Mouse (Mus musculus): ENCODE results near the gene Slc24a4. TPM values are rescaled to one million over a fixed set of nuclear protein-coding genes. Genes with fewer than 3 reads are reported as not detected.
"Not testable (repeated sequence)": the region's sequence is repeated elsewhere in the genome, so short reads cannot be mapped to it uniquely, and the experiment has no call there.

The Slc24a4 gene
- polyA plus RNA-seq, 1 experiment = 0.06 TPM

DNA sequence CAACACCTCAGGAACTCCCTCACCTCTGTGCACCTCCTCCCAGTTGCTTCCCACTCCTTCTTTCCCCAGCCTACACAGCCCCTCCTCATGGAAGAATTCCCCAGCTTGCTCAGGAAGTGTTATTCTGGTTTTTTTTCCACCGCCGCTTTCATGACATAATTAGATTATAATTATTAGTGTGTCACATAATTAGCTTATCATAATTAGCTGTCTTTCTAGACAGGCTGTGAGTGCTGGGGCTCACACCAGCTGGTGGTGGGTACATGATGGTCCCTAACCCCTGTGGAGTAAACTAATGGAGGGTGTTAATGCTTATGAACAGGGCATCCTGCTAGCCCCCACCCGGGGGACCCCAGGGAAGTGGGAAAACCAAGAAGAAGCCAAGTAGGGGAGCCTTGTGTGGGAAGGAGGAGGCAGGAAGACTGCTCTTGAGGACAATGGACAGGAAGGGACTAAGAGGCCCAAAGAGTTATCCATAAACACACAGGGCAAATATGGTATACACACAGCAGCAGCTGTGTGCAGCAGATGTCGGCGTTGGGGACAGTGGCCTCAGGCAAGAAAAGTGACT lies 38.2 kb downstream of the Slc24a4 start:
- no peak for DNase-seq (ENCODE audit: low spot score)

GRCm38 (mm10) chr12:102167302-102167701 lies 38.8 kb downstream of the Slc24a4 start:
- no peak for DNase-seq (ENCODE audit: low spot score)

DNA sequence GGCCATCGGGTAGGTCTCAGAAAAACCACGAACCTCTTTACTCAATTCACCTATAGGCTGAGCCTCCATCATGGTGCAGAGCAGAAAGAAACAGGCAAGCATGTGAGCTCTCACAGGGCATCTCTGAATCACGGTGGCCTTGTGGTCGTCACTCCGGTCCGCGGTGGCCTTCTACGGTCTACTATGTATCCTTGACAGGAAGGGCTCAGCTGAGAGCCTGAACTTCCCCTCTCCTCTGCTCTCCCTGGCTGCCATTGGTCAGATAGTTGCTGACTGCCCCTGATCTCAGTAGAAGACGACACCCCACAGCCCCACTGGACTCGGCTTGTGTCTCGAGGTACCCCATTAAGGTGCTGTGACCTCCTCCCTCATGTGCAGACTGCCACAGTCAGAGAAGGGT lies 44.2 kb downstream of the Slc24a4 start:
- DNase-seq (ENCODE audit: low spot score) = no peak

DNA sequence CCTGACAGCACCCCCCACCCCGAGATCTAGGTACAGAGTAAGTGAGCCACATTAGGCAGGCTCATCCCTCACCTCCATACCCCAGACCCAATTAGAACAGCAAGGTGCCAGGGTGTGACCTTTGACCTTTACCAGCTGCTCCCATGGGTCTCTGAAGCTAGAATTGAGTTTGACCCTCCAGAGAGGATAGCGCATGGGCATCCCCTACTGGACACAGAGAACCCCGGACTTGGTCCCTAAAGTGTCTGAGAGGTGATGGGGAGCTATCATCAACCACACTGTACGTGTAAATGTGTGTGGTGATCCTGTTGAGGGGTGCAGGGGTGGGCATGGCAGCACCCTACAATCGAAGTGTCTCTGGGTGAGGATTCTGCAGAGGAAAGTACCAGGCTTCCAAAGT lies 44.8 kb downstream of the Slc24a4 start:
- no peak for DNase-seq (ENCODE audit: low spot score)

- DNase-seq (ENCODE audit: low spot score) = no peak
Measured at GRCm38 (mm10) chr12:102180371-102181074, 52.0 kb downstream of the Slc24a4 start.

DNA sequence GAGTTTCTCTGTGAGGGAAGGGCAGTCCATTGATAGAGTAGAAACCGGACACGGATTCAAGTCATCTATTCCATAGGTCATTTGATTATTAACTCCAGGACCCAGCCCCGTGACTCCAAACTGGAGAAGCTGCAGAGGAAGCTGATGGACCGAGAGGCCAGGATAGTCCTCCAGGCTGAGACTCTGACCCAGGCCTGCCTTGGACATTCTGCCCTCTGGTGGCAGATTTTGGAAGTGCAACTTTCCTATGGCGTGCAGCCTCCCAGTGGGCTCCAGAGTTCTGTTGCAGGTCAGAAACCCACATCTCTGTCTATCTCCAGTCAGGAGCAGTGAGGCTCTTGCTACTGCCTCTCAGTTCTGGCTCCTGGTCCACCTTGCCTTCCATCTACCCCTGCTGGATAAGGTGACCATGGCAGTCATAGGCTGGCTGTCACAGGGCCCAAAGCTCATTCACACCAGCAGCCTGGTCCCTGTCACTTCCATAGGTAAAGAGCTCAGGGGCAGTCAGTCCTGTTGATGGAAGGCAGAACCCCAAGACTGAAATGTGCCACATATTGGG lies 53.3 kb downstream of the Slc24a4 start:
- DNase-seq (ENCODE audit: low spot score) = peak; percentile 25

DNA sequence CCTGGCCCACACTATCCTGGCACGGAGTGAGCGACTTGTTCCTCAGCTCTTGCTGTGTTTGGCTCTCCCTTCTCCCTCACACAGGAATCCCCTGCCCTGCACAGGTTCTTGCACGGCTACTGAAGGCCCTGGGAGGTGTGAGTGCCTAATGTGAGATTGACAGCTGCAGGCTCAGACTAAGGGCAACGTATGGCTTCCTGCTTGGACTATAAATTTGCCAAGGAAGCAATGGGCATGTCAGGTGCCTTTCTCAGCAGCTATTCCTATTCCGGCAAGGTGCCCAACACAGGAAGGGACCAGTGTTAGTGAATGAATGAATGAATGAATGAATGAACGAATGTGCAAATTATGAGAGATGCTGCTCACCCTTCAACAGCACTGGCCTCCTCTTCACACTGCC lies 54.1 kb downstream of the Slc24a4 start:
- no peak for DNase-seq (ENCODE audit: low spot score)

DNA sequence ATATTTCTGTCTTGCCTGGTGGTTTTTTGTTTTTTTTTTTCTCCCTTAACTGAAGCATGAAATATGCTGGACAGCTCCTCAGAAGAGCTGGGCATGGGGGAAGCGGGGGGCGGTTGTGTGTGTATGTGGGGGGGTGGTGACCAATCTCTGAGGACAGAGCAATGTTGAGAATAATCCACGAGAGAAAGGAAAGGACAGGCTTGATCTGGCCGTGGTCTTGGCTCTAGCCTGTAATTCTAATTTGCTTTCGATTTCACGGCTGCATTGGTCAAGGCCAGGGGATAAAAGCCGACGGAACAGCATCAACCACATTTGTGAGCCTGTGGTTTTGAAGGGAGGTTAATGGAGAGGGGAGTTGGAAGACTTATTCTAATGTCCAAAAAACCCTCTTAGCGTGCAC lies 54.7 kb downstream of the Slc24a4 start:
- DNase-seq (ENCODE audit: low spot score) = no peak

- no peak for DNase-seq (ENCODE audit: low spot score)
Measured at GRCm38 (mm10) chr12:102190820-102191219, 62.3 kb downstream of the Slc24a4 start.

DNA sequence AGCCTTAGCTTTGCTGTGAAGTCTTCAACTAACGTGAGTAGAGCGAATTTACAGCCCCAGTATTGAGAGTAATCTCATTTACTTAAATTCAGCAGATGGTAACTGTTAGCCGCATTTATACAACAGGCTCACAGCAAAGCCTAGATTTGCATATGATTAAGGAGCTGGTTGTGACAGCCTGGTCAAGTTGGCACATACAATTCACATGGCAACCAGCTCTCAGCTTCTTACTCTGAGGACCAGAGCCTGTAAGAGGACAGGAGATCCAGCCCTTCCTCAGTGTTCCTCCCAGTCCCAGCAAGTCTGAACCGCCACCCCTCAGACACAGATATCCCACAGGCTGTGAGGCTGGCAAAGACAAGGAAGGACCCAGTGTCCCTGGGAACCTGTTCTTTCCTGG lies 73.0 kb downstream of the Slc24a4 start:
- no peak for DNase-seq (ENCODE audit: low spot score)

GRCm38 (mm10) chr12:102202901-102203300 lies 74.4 kb downstream of the Slc24a4 start:
- no peak for DNase-seq (ENCODE audit: low spot score)

- DNase-seq (ENCODE audit: low spot score) = no peak
Measured at GRCm38 (mm10) chr12:102206471-102206870, 77.9 kb downstream of the Slc24a4 start.

GRCm38 (mm10) chr12:102207245-102207644 lies 78.7 kb downstream of the Slc24a4 start:
- no peak for DNase-seq (ENCODE audit: low spot score)

DNA sequence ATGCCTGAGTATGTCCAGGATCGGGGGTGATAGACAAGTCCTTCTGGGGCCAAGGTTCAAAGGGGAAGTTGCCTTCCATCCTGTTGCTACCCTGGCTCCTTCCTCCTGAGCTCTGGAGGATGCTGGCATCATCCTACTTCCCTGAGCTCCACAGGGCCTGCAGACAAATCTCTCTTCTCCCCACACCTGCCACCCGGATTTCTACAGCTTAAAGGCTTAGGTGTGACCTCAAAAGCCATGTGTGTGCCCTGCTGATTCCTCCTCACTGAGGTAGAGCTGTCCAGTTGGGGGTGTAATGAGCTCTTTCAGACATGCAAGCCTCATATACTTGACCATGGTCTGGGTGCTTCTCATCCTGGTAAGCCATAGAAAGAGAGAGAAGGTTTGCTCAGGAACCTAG lies 82.3 kb downstream of the Slc24a4 start:
- no peak for DNase-seq (ENCODE audit: low spot score)

GRCm38 (mm10) chr12:102223404-102223803 lies 94.9 kb downstream of the Slc24a4 start:
- no peak for DNase-seq (ENCODE audit: low spot score)

DNA sequence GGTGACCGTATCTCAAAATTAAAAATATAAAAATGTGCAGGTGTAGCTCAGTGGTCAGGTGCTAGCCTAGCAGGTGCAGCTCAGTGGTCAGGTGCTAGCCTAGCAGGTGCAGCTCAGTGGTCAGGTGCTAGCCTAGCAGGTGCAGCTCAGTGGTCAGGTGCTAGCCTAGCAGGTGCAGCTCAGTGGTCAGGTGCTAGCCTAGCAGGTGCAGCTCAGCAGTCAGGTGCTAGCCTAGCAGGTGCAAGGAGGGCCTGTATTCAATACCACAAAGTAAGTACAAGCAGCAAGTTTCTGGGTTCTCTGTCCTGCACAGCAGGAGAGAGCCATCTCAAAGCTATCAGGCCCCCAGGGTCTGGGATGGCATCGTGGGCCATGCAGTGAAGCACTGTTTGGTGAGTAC lies 95.6 kb downstream of the Slc24a4 start:
- DNase-seq (ENCODE audit: low spot score) = not testable (repeated sequence)

GRCm38 (mm10) chr12:102225165-102225564 lies 96.6 kb downstream of the Slc24a4 start:
- DNase-seq (ENCODE audit: low spot score) = no peak

DNA sequence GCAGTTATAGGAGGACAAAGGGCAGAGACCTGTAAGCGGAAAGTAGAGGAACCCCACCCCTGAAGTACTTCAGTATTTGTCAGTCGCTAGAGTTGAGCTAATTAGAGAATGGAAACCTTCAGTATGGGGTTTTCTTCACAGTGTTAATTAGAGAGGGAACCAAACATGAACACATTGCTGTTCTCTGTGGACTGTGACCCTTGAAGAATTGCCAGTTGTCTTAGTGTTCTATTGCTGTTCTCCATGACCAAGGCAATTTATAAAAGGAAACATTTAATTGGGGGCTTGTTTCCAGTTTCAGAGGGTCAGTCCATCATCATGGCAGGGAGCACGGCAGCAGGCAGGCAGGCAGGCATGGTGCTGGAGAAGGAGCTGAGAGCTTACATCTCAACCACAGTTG lies 107.0 kb downstream of the Slc24a4 start:
- DNase-seq (ENCODE audit: low spot score) = no peak

- DNase-seq (ENCODE audit: low spot score) = no peak
Measured at GRCm38 (mm10) chr12:102236317-102236716, 107.8 kb downstream of the Slc24a4 start.

DNA sequence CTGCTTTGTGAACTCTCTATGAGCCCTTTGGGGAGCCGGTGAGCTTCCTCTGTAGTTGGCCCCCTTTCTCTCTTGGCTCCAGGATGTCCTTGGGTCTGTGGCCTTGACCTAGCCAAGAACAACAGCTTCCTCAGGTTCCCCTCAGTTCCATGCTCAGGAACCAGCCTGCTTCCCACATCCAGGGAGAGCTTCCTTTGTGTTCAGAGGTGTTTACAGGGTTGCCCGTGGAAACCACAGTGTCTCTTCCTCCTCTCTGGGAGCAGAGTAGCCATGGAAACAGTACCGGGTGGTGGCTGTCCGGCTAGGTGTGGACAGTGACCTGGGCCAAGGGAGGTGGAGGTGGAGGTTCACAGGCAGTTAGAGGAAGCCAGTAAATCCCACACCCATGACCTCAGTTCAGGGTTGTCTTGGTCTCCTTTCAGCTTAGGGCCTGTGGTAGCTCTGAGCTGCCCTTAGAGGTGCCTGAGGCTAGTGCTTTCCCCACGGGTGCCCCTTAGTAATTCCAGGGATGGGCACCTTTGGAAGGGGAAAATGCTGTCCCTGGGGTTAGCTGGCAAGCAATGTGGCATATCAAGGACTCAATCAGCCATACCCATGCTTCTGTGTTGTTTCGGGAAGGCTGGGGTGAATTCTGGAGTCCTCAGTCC lies 113.7 kb downstream of the Slc24a4 start:
- DNase-seq (ENCODE audit: low spot score) = no peak

DNA sequence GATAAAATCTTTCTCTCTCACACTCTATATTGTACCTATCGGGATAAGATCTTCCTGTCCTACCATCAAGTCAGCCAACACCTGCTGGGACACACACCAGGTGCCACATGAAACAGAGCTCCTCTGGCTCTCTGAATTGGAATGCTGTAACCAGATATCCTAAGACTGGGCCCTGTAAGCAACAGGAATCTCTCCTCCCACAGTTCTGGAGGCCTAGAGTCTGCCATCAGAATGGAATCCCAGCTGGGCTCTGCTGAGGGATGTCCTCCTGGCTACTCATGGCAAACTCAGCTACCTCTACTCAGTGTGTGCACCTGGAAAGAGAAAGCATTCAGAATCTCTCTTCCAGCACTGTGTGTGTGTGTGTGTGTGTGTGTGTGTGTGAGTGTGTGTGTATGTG lies 115.4 kb downstream of the Slc24a4 start:
- no peak for DNase-seq (ENCODE audit: low spot score)

DNA sequence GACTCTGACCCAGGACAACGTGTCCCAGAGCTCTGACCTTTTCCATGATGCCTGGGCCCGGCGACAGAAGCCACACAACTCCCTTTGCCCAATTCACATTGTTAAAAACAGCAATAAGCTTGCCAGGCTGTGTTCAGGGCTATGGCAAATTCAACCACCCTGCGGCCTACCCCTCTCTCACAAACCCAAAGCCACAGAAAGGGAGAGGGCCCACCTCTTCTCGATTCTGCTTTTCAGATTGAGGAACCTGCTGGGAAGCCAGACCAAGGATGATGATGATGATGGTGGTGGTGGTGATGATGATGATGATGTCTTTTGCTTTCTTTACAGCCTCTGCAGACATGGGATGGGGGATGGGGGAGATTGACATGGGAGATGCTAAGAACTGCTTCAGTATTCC lies 117.7 kb downstream of the Slc24a4 start:
- DNase-seq (ENCODE audit: low spot score) = no peak

DNA sequence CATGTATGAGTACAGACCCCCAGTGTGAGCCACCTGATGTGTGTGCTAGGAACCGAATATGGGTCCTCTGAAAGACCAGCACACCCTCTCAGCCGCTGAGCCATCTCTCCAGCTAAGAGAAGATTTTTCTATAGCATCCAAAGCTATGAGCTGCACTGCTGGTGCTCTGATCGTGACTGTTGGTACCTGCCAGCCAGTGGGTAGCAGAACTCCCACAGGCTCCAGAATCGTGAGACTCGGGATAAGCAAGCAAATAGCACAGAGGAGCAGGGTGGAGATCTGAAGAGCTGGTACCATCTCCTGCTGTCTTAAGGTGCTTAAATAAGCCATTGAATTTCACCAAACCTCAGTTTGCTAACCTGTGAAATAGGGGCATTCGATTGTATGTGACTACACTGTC lies 119.6 kb downstream of the Slc24a4 start:
- DNase-seq (ENCODE audit: low spot score) = no peak

Measured in urinary bladder, adult 2 months (tissue).